Mouse (Mus musculus): ENCODE measurements around the gene Ppp1r17.

- TF ChIP-seq CTCF (conservative IDR thresholded peaks at IDR 0.05 in 1 of 2, IDR thresholded peaks at IDR 0.05 in 1 of 2; ENCODE audit: low read depth in 2 of 2, low read length in 2 of 2): no peak
- TF ChIP-seq NELFE (IDR thresholded peaks at IDR 0.05; ENCODE audit: low read depth, low read length): no peak
- TF ChIP-seq ZKSCAN1 (IDR thresholded peaks at IDR 0.05; ENCODE audit: borderline replicate concordance, low read depth, low read length): no peak
- no peak for TF ChIP-seq MAFK (IDR thresholded peaks at IDR 0.05; ENCODE audit: insufficient replicate concordance, low read length)
- no peak for TF ChIP-seq CHD2 (IDR thresholded peaks at IDR 0.05; ENCODE audit: low read length)
- no peak for TF ChIP-seq EP300 (IDR thresholded peaks at IDR 0.05; ENCODE audit: low read length)
Observed at GRCm38 (mm10) chr6:56017291-56017994, at the start of gene Ppp1r17.
